Mouse (Mus musculus) lung, adult 2 months (tissue): ENCODE data around the gene Gm49368. TPM values are rescaled to one million over a fixed set of nuclear protein-coding genes. Genes with fewer than 3 reads are reported as not detected.

ENCODE experiments used
- DNase-seq: peaks from one replicate; pipeline ENCODE4 v3.0.0; 2022
- H3K4me1 ChIP-seq: fragments of 200-500 bp; 2 replicates; pipeline ENCODE4 v1.6.1; 2011; ENCODE audit warnings: low read length; ENCODE audit not compliant: control insufficient read depth, insufficient read depth
- H3K4me3 ChIP-seq: fragments of 200-500 bp; replicated peaks from 2 replicates; pipeline ENCODE3; 2011; ENCODE audit warnings: low read depth, mild to moderate bottlenecking, control low read depth, low read length; ENCODE audit errors: extremely low read depth
- CTCF ChIP-seq: fragments of 200-500 bp; IDR thresholded peaks from 2 replicates; pipeline ENCODE4 v1.5.1; 2011; ENCODE audit warnings: mild to moderate bottlenecking, low read length, control low read depth; ENCODE audit not compliant: insufficient read depth
- POLR2A ChIP-seq: fragments of 200-500 bp; IDR thresholded peaks from 2 replicates; pipeline ENCODE4 v1.6.1; 2011; ENCODE audit warnings: low read depth, mild to moderate bottlenecking, control low read depth, low read length, borderline replicate concordance; ENCODE audit errors: extremely low read depth
- WGBS: fragments of 180-500 bp; shearing (Covaris S2); methylation state at CpG from one replicate; pipeline ENCODE4 v1.1.7; 2018; 5-methylcytosine and 5-hydroxymethylcytosine counted together
- polyA plus RNA-seq: library from polyadenylated mRNA; depleted of rRNA; stranded (reverse); fragments of >200 nt; gene quantifications from 2 replicates; pipeline ENCODE4 v1.2.3, GENCODE M21; 2012

The Gm49368 gene
- polyA plus RNA-seq, 1 experiment = 0.07 TPM

DNA sequence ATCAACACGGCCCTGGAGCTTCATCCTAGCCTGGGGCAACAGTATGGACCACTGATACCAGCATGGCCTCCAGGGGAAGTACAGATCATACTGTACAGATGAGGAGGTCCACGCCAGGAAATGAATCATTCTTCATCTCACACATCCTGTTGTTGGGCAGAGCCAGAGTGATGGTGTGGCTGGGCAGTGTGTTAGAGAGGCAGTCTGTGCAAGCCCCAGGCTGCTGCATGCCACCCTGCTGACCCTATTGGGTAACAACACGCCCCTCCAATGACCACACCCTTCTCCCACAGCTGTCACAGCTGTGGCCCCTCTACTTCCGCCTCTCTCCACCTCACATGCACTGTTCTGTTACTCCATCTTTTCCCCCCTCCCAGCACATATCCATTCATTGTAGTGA lies 11.7 kb upstream of the Gm49368 start:
- H3K4me3 ChIP-seq = no peak overlapping the region
- 48% methylated on average over 4 of the region's 4 CpGs for WGBS
- TF ChIP-seq POLR2A (no peak), CTCF (no peak)
- H3K4me1 ChIP-seq = no peaks in the 10 kb centered on the region
- no peak for DNase-seq

DNA sequence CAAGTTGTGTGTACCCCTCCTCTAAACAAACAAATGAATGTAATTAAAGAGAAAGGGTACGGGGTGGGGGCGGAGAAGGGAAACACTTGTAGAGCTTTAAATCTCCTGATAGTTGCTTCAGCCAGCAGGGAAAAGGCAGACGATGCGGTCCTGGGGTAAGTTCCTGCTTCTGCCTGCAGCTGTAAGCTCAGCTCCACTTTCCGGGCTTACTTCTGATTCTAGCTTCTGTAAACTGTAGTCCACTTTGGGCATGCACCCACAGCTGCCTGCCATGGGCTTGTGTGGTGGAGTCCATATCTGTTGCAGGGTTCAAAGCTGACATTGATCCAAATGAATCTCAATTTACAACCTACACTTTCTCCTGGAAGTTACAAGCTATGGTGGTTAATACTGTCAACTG lies 9.4 kb upstream of the Gm49368 start:
- Histone ChIP-seq H3K4me1 (no peaks in the 10 kb centered on the region), H3K4me3 (no peak overlapping the region)
- no peak for TF ChIP-seq POLR2A
- TF ChIP-seq CTCF = no peak
- 60% methylated on average over 5 of the region's 5 CpGs for WGBS
- DNase-seq = no peak

DNA sequence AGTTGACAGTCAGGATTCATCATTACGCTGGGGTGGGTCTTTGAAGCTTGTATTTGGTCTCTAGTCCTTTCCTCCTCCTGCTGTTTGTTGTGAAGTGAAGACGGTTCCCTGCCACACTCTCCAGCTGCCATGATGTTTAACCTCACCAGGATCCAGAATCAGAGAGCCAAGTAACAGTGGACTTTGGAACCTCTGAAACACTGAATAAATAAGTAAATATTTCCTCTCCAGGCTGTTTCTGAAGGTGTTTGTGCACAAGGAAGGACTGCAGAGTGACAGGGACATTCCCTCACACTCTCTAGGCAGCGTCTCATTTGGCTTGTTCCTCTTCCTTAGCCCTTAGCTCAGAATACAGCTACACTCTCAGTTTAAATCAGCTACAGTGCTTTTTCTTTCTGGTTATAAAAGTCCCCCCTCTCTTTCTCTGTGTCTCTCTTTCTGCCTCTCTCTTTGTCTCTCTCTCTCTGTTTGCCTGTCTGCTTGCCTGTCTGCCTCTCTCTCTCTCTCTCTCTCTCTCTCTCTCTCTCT lies 5.5 kb upstream of the Gm49368 start:
- H3K4me3 ChIP-seq = no peak overlapping the region
- H3K4me1 ChIP-seq = no peaks in the 10 kb centered on the region
- 37% methylated on average over 3 of the region's 3 CpGs for WGBS
- TF ChIP-seq POLR2A (no peak), CTCF (no peak)
- DNase-seq = no peak

DNA sequence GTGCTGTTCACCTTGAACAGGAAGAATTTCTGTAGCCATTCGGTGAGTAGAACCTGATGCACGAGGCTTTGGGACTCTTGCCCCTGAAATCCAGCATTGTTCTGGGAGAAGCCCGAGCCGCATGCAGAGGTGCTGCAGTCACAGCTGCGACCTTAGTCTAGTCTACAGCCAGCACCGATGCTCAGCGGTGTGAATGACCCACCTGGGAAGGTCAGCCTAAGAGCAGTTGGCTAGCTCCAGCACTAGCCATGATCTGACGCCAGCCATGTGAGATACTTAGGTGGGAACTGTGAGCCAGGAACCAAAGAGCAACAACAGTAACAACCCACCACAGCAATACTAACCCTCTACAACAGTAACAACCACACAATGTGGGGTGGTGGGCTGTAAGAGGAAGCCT lies 4.6 kb upstream of the Gm49368 start:
- DNase-seq = no peak
- no peak for TF ChIP-seq POLR2A
- no peak for TF ChIP-seq CTCF
- 76% methylated on average over 8 of the region's 8 CpGs for WGBS
- Histone ChIP-seq H3K4me3 (no peak overlapping the region), H3K4me1 (no peaks in the 10 kb centered on the region)

DNA sequence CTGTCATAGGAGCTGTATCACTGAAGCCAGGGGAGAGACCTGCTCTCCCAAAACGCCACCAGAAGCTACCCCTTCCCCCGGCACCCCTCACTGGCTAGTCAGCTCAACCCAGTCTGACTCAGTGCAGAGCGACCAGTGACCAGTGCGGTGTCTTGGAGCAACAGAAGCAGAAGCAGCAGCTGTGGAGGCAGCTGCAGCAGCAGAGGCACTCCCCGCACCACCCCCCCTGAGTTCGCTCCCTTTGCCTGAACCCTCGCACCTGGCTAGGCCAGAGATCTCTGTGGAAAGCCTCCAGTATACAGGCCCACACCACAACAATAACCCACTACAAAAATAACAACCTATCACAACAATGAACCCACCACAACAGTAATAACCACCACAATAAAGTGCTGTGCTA lies 3.9 kb upstream of the Gm49368 start:
- no peak overlapping the region for H3K4me3 ChIP-seq
- H3K4me1 ChIP-seq = no peaks in the 10 kb centered on the region
- no peak for DNase-seq
- TF ChIP-seq POLR2A (no peak), CTCF (no peak)
- WGBS = 60% methylated on average over 7 of the region's 7 CpGs

DNA sequence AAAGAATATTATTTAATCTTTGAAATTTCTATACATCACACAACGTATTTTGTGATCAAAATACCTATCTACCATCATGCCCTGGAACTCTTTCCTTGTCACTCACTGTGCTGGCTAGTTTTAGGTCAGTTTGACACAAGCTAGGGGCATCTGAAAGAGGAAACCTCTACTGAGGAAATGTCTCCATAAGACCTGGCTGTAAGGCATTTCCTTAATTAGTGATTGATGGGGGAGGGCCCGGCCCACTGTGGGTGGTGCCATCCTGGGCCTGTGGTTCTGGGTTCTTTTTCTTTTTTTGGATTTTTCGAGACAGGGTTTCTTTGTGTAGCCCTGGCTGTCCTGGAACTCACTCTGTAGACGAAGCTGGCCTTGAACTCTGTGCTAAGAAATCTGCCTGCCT lies 3.4 kb upstream of the Gm49368 start:
- Histone ChIP-seq H3K4me1 (no peaks in the 10 kb centered on the region), H3K4me3 (no peak overlapping the region)
- DNase-seq = no peak
- 54% methylated on average over 4 of the region's 4 CpGs for WGBS
- no peak for TF ChIP-seq CTCF
- TF ChIP-seq POLR2A = no peak

DNA sequence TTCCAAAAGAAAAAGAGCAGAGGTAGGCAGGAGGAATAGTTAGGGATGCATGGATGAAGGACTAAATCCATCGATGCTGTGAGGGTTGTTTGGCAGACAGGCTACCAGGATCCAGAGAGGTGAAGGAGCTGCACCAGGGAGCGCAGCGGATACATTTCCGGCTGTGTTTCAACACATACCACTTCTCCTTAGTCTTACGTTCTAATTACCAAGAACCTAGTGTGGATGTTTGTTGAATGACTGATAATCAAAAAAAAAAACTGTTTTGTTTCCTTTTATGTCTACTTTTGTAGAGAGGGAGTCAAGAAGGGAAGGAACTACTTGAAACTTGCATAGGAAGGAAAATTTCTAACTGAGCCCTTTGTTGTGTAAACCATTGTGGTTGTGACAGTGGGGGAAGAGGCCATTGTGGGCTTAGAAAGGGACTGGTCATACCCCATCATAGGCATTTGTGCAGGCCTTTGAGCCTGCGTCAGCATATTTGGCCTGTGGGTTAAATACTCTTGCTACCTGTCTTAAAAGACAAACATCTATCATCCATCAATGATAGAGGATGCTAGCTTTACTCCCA lies 813 bp downstream of the Gm49368 start:
- WGBS = 77% methylated on average over 6 of the region's 6 CpGs
- TF ChIP-seq POLR2A (no peak), CTCF (no peak)
- no peak overlapping the region for H3K4me3 ChIP-seq
- no peak for DNase-seq
- no peaks in the 10 kb centered on the region for H3K4me1 ChIP-seq

DNA sequence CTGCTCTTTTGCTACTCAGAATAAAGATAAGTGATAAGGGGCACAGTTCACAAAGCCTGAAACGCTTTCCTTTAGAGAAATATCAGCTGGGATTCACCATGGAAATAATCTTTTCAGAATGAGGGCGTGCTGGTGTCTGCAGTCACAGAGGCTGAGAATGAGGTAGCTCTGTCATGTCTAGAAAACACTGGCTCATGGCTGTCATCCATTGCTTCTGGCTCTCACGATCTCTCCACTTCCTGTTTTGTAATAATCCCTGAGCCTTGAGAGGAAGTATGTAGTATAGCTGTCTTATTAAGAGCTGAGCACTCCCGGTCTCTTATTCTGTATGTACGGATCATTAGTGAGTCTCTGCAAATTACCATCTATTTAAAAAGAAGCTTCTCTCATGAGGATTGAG lies 3.1 kb downstream of the Gm49368 start:
- Histone ChIP-seq H3K4me1 (no peaks in the 10 kb centered on the region), H3K4me3 (no peak overlapping the region)
- TF ChIP-seq CTCF = no peak
- no peak for TF ChIP-seq POLR2A
- WGBS = 54% methylated on average over 5 of the region's 5 CpGs
- DNase-seq = no peak

DNA sequence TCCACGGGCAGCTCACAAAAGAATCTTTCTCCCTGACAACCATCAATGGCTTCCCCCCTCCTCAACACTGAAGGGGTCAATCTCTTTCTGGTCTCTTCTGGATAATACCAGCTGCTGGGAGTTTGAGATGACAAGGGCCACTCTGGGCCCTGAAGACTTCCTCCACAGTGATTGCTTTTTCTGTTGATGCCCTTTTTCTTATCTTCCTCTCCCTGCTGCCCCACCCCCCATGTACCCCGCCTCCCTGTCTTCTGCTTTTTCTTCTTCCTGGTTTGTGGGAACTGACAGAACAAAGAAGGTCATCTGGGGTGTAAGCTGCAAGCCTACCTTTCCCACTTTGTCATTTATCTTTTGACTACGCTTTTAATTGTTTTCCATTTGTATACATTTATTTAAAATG lies 5.4 kb downstream of the Gm49368 start:
- Histone ChIP-seq H3K4me1 (no peaks in the 10 kb centered on the region), H3K4me3 (no peak overlapping the region)
- WGBS = 49% methylated on average over 3 of the region's 3 CpGs
- TF ChIP-seq CTCF = no peak
- TF ChIP-seq POLR2A = no peak
- no peak for DNase-seq

DNA sequence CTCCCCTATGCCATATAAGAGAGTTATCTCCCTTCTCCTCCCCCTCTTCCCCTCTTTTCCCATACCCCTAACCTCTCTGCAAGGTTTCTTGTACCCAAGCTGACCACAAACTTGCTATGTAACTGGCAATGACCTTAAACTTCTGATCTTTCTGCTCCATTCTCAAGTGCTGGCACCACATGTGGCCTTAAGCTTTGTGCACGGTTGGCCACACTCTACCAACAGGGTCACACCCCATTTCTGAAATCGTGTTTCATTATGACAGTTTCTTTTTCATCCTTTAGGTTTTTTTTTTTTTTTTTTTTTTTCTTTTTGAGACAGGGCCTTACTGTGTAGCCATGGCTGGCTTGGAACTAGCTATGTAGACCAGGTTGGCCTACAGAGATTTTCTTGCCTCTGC lies 7.4 kb downstream of the Gm49368 start:
- DNase-seq = no peak
- no peak for TF ChIP-seq CTCF
- no peak for TF ChIP-seq POLR2A
- Histone ChIP-seq H3K4me3 (no peak overlapping the region), H3K4me1 (no peaks in the 10 kb centered on the region)
- 62% methylated on average over 2 of the region's 2 CpGs for WGBS
